Mouse (Mus musculus) inflammation-experienced regulatory T-cells, adult 6 months (primary cell): Measurements from ENCODE around the gene Rdm1. TPM values are rescaled to one million over a fixed set of nuclear protein-coding genes. Genes with fewer than 3 reads are reported as not detected.

Source experiments
- ATAC-seq: one replicate; pipeline ENCODE4 v1.8.0; 2017
- polyA plus RNA-seq, 3 experiments: library from polyadenylated mRNA; unstranded; fragments of 100-300 nt; shearing (Covaris generic); gene quantifications; one replicate each; pipeline ENCODE4 v1.2.1; 2017

Rdm1 gene
- polyA plus RNA-seq, 3 experiments from 2014 or later, result 74.3 to 80.3 (median 78.1) TPM

DNA sequence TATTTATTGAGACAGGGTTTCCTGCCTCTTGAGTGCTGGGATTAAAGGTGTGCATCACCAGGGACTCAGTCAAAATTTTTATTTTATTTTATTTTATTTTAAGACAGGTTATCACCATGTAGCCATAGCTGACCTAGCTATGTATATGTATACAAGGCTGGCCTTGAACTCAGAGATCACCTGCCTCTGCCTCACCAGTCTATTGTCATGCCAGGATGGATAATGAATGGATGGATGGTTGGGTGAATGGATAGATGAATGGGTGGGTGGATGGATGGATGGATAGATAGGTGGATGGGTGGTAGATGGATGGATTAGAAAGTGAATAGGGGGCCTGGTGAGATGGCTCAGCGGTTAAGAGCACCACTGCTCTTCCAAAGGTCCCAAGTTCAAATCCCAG, 55.0 kb downstream of the Rdm1 start:
- no peak for ATAC-seq

DNA sequence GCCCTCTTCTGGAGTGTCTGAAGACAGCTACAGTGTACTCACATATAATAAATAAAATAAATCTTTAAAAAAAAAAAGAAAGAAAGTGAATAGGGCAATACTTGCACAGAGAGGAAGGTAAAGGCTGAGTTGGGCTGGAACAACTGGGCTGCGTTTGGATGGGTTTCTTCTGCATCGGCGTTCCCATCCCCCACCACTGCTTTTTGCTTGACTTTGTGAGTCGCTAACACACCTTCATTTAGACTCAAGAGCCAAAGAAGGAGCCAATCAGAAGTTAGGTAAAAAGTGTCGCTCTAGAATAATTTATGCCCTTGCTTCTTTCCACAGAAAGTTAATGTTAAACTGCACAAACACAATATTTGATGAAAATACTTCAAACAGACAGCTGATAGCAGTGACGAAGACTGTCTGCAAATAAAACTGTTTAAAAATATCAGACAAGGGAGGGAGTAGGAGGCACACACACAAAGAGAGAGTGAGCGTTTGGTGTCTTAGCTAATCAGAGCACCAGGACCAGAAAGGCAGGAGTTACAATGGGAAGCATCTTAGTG, 55.5 kb downstream of the Rdm1 start:
- ATAC-seq, result no peak

Other genes with a start within 250 kb of the Rdm1 start
- 10 to 100 TPM; 34.2 to 43.2 (median 40.5) TPM for gene Aarsd1, start 209.6 kb upstream of the Rdm1 start, polyA plus RNA-seq
- 1 to 10 TPM in 1 of 3 experiments, under 1 TPM in 2; 0.46 to 1.3 (median 0.57) TPM for gene Gm27029, start 202.4 kb upstream of the Rdm1 start, polyA plus RNA-seq
- gene Rundc1, start 202.1 kb upstream of the Rdm1 start, polyA plus RNA-seq, result 1 to 10 TPM; 6.7 to 7.2 (median 6.9) TPM
- 1 to 10 TPM; 1.6 to 2.2 (median 2.1) TPM for gene Ptges3l, start 201.9 kb upstream of the Rdm1 start, polyA plus RNA-seq
- gene Rpl27, start 184.9 kb upstream of the Rdm1 start, polyA plus RNA-seq, result 100 to 1,000 TPM; 523 to 733 (median 603) TPM
- 100 to 1,000 TPM; 143 to 171 (median 153) TPM for gene Ifi35, start 178.8 kb upstream of the Rdm1 start, polyA plus RNA-seq
- gene Rnd2, start 162.2 kb upstream of the Rdm1 start, polyA plus RNA-seq, result not detected
- 1 to 10 TPM; 1.7 to 2.5 (median 1.9) TPM for gene Vat1, start 161.0 kb upstream of the Rdm1 start, polyA plus RNA-seq
- 10 to 100 TPM in 1 of 3 experiments, 1 to 10 TPM in 2; 2.8 to 13.3 (median 3.8) TPM for gene Brca1, start 75.2 kb upstream of the Rdm1 start, polyA plus RNA-seq
- 10 to 100 TPM; 53.2 to 76.6 (median 56.5) TPM for gene Nbr1, start 75.0 kb upstream of the Rdm1 start, polyA plus RNA-seq
- 10 to 100 TPM; 15.6 to 19.0 (median 16.8) TPM for gene Tmem106a, start 45.0 kb upstream of the Rdm1 start, polyA plus RNA-seq
- under 1 TPM in 2 of 3 experiments, not detected in 1; 0.49 to 0.62 TPM for gene Gm11634, start 27.9 kb upstream of the Rdm1 start, polyA plus RNA-seq
- gene Arl4d, start 38.3 kb downstream of the Rdm1 start, polyA plus RNA-seq, result 1 to 10 TPM in 1 of 3 experiments, under 1 TPM in 1, not detected in 1; 0.40 to 1.6 TPM
- gene Dhx8, start 105.7 kb downstream of the Rdm1 start, polyA plus RNA-seq, result 10 to 100 TPM; 29.2 to 33.5 (median 29.4) TPM
- under 1 TPM in 1 of 3 experiments, not detected in 2; 0.43 TPM for gene Etv4, start 158.2 kb downstream of the Rdm1 start, polyA plus RNA-seq